Mouse (Mus musculus) embryo, embryonic 10 days (tissue): ENCODE measurements around the gene Tmem44.

ENCODE experiments used
- DNase-seq: peaks from one replicate; pipeline ENCODE4 v3.0.0-alpha.2; 2015; ENCODE audit warnings: low spot score

Tmem44 gene

DNA sequence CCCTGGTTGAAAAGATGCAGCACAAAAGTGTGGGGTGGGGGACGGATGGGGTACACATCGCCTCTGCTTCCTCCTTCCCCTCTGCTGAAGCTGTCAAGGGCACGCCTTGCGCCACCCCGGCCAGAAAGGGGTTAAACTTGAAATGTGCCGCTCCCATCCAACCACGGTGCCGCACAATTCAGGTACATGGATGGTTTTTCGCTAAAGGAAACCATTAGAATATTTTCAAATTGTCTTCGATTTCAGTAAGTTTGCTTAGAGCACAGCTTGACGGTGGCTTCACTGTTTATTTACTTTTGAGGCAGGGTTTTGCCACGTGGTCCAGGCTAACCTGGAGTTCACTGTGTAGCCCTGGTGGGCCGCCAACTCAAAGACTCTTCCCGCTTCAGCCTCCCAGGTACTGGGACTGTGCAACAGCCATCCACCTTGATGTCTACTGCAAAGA, at the start of gene Tmem44:
Gene Tmem44, minus strand, starts transcription at position 95 of the 445 bp plus-strand sequence.
- DNase-seq = peak; percentile 46

DNA sequence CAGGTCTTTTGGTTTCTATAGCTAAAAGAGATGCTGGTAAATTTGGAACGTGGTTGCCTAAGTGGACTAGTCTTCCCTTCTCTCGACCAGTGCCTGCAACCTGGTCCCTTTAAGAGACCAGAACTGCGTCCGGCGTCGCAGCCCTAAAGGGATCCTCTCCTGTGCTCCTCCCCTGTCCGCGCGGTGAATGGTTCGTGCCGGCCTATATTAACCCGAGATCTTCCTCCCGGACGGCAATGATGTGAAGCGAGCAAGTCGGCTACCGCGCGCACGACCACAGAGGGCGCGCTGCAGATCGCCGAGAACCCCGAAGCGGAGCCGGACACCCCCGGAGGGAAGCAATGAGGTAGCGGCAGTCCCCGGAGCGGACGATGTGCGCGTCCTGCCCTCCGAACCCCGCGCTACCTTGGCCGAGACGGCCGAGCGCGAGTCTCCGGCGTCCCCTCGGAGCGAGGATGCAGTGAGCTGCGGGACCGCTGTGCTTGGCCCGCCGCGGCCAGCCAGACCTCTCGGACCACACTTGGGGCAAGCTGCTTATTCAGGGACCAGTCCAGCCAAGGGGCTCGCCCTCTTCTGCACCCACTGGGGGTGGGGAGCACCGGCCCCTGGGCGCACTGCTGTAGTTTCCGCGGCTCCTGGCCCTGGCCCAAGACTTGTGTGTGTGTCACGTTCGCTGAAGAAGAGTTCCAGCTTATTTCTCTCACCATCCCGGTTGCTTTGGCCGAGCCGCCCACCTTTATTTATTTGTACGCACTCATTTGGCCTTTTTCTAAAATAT, 49.0 kb upstream of the Tmem44 start, which contains the start of gene Fam43a:
Gene Fam43a, plus strand, starts transcription at position 233 of the 778 bp plus-strand sequence.
- peak; percentile 95 for DNase-seq

DNA sequence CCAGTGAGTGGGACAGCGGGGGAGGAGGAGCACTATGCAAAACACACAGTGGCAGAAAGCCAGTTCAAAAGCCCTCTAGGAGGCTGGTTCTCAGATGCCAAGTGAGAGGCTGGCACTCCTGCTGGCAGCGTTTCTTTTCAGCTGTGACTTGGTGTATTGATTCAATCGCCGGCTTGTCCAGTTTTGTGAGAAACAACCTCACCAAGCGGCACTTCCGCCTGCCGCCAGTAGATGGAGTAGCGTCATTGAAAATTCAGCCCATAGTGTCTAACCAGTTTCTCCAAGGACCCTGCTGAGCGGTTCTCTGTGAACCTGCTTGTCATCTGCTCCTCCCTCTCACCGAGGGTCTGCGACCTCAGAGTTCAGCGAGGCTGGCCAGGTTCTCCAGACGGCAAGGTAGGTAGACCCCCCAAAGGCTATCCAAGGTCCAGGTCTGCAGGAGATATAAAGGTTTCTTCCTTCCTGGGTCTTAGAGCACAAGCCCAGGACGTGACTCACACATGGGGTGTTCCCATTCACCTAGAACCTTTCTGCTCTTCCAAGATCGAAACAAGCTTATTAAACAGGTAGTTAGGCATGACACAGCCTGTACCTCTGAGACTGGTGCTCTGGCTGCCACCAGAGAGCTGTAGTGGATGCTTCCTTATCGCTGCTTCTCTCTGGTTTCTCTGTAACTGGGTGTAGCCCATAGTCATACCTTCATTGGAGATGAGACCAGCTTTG, 46.5 kb upstream of the Tmem44 start:
- peak; percentile 94 for DNase-seq

DNA sequence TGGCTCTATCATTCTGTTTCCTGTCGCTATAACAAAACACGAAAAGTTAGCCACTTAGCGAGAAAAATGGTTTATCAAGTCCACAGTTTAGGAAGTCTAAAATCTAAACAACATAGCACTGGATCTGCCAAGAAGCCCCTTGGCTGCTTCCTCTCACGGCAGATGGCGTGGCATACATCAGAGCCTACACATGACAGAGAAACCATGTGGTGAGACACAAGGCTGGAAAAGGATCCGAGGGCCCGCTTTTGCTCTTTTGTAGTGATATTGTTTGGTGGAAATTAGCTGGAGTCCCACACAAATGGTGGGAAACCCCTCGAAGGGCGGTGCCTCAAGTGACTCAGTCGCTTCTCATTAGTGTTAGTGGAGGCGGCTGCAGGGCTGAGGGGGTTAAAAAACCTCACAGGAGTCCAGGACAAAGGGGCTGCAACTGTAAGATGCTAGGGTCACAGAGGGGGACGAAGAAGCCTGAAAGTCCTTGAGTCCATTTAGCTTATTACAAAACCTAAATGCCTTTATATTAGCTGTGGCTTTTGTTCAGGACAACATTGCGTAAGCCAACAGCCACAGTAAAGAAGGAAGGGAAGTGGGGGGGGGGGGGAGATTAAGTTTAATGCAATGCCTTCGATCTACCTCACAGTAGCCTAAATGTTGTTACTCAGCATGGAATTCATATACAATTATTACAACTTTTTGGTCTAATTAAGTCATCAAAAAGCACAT, 45.4 kb upstream of the Tmem44 start:
- DNase-seq = no peak

DNA sequence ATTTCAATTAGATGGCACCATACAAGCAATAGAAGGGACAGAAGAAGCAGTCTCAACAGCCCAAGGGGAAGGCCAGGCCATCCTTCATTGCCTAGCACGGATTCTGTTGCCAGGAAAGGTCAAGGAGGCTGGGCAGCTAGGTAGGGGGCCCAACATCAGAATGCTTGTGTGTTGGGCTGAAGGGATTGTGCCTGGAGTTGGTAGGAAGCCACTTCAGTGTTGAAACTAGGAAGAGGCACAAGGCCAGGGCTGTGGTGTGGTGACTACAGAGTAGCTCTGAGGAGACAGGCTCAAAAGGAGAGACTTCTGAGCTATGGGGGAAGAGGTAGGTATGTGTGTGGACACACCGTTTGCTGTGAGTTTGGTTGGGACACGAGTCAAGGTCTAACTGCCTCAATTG, 44.7 kb upstream of the Tmem44 start:
- DNase-seq = no peak

DNA sequence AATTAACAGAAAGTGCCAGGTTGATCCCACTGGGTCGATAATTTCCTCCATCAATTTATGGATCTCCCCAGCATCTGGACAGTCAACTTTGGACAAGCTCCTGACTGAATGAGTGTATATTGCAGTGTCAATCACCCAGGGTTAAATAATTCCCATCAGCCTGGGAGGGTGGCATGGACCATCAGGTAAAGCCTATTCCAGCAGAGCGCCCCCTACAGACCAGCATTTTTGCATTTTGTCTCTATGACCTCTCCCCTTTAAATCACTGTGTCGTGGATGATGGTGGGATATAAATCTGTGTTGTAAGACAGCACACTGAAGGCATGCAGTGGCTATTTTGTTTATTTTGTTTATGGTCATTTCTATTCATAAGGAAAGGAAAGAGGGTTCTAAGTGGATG, 41.3 kb upstream of the Tmem44 start:
- no peak for DNase-seq

DNA sequence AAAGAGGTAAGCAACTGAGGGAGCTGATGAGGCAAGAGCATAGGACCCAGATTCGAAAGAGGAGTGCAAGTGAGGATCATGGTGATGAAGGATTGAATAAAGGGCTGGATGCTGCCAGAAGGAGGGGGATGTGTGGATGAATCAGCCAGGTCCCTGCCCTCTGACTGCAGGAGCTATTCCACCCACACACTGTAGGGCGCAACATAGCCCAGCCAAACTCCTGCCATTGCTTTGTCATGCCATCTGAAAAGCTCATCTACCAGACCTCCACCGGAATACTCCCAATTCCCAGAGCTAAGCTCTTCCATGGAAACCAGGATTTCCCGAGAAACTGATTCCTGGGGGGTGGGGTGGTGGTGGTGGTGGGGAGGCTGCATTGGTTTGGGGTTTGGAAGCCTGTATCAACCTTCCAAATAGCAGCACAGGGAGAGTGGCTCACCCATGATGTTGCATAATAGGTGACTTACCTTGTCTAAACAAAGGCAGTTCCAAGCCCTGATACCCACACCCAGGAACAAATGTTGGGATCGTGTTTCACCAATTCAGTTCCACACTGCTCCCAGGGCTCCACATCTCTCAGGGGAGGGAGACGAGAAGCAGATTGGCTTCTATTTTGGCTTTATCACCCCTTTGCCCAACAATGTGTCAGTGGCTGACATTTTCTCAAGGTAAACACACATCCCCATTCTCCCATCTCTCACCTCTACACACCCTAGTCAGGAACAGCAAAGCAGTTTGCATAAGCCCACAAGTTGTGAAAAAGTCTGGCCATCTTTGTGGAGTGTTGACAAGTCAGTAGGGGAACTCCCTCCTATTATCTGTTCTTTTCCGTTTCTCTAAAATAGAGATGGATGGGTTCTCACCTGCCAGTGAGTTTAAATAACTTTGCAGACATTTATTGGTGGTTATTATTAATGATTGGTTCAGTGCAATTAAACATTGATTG, 39.9 kb upstream of the Tmem44 start:
- no peak for DNase-seq

DNA sequence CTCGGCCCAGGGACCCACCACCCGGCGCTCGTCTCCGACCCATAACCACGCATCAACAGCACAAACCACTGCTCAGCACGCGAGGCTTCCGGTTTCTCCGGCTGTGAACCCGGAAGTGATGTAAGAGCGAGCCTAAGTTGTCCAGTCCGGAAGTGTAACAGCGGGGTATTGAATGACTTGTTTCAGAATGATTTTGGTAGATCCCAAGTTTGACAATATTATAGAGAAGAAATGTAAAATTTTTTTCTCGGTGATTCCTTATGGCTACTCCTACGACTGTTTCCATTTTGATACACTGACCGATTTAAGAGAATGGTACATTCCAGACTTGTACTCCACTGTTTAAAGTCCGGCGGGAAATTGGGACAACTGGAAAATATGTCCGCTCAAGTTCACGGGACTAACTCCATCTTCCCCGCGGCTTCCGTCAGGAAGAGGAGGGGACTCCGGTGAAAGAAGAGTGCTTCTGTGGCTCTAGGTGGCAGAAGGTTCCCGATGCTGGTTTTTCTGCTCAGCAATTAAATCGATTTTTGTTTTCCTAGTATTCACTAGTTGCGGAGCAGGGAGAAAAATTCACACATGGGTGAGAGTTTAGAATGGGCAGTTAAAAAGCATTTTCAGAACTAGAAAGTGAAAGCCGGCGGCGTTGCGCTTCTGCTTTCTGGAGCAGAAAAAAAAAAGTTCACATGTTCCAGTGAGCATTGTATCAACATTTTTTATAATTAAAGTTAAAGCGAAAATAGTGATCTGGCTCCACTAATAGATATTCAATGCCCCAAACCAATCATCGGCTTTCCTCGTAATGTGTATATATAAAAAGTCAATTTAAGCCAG, 37.1 kb upstream of the Tmem44 start, which contains the start of gene Lsg1:
Gene Lsg1, minus strand, starts transcription at position 99 of the 834 bp plus-strand sequence.
- peak; percentile 95 for DNase-seq

DNA sequence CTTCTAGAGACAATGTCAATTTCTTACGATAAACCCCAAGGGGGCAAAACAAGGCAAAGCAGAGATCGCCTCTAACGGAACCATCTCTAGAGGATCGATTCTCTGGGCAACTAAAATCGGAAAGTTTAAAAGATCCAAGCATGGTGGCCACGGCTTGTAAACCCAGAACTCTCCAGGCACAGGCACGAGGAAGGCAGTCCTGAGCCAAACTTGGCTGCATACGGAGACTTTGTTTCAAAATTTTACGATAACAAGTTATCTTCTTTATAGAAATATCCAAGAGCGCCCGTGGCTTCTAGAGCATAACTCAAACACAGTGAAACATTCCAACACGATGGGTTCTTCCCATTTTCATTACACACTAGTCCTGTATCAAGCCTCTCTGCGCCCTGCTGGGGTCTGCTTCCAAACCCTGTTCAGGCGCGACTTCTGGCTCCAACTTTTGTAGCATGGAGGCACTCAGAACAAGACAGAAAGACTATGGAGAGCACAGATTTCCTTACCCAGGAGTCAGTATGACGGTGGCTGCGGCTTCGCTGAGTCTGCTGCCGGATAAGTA, 36.4 kb upstream of the Tmem44 start:
- no peak for DNase-seq

DNA sequence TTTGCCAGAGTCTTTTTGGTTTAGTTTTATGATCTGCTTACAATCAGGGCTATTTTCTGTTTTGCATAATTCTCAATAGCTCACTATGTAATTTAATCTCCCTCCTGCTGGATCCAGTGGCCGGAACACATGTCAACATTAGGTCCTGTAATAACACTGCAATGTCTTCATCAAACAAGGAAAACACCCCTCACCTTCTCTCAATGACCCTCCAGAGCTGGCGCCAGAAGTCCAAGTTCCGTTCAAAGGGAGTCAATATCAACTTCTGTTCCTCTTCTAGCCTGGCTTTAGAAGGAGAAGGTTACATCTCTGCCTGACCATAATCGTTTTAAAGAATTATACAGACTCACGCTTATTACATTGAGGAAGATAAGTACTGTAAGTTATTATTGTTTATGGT, 30.1 kb upstream of the Tmem44 start:
- DNase-seq = no peak

DNA sequence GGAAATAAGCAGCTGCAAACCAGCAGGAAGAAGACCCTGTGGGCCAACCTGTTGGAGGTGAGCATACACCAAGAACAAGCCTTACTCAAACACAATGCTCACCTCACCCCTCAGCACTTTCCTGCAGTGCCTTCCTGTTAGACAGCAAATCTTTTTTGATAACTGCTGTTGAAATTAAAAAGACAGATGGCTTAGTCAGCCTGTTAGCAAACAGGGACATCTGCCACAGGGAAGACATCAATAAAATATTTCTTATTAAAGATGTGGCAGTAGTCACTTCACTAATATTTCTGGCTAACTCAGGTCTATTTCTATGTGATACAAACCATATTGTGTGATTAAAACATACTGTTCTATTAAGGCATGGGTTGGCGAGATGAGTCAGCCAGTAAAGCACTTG, 25.8 kb upstream of the Tmem44 start:
- DNase-seq = no peak

DNA sequence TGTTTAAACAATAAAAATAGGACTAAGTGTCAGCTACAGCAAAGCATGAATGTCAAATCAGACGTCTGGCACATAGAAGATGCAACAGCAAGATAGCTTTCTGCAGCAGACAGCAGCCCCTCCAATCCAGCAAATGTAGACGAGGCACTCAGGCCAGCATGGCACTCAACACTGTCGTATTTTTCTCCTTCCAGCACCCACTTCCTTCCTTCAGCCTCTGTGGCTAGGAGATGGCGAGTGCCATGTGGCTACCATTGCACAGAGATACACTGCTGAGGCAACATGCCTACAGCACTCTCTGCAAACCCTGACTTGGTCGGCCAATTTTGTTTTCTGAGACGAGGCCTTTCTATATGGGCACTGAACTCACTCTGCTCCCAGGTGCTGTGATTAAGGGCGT, 25.2 kb upstream of the Tmem44 start:
- no peak for DNase-seq

DNA sequence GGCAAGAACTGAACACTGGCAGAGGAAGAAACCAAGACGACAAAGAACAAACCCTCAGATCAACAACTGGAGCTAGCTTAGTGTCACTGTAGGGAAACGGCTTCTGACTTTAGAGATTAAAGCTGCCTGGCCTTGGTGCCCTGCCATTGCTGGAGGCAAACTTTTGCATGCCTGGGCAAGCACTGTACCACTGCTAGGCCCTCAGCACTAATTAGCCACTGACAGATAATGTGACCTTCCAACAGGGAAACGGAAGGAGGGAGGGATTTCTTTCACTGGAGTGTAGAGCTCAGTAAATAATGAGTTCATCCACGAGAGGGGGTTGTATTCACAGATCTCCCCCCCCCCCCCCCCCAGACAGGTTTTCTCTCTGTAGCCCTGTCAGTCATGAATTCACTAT, 21.6 kb upstream of the Tmem44 start:
- no peak for DNase-seq

DNA sequence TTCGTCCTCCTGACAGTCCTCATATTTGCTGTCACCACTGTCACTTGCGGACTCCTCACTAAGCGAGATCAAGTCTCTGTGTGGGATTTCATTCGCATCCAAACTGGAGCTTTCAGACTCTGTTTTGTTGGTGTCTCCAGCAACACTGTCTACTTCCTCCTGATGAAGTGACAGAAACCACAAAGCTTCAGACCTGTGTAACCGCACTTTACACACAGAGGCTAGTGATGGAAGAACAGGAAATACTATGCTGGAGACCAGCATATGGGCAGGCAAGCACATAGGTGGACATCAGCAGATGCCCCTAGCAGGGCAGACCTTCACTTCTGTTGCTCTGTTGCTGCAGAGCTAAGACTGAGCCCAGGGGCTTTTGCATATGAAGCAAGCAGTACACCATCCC, 20.7 kb upstream of the Tmem44 start:
- no peak for DNase-seq

DNA sequence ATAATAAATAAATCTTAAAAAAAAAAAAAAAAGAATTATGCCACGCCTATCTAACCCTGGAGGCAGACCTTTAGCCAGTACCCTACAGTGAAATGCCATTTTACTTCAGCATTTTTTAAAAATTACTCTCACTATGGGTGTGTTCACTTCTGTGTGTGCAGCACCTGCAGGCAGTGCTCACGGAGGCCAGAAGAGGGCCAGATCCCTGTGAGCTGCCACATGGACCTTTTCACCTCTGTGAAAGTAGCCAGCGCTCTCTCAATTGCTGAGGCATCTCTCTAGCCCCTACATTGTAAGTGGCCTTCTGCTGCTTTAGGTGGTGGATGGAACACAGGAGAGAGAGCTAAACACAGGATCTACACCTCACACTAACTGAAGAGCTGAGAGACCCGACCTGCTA, 19.5 kb upstream of the Tmem44 start:
- DNase-seq = no peak

DNA sequence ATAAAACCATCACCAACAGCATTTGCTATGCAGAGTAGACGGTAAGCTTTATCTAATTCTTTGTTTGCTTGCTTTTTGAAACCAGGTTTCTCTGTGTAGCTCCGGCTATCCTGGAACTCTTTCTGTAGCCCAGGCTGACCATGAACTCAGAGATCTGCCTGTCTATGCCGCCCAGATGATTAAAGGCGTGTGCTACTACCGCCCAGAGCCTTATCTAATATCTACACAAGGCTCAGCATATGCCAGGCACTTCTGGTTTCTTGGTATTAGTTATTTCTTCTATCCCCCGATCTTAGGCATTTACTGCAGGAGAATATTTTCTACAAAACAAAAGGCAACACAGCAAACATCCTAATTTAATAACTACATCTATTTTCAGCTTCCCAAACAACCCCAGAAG, 15.0 kb upstream of the Tmem44 start:
- DNase-seq = no peak

DNA sequence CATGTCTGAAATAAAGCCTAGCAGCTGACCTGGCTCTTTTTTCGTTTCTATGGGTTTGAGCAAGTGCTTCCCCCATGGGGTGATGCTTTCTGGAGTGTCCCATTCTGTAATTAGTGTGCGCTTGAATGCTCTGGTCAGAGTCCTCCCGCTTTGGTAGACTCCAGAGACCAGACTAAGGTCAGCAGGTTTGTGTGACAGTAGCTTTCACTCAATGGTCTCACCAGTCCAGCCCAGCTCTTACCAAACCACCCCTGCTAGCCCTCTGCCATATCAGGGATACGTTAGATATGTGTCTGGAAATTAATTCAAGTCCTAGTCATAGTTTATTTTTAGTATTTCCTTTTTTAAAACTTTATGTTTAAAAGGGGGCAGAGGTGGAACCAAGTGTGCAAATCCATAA, 10.0 kb upstream of the Tmem44 start:
- DNase-seq = no peak

DNA sequence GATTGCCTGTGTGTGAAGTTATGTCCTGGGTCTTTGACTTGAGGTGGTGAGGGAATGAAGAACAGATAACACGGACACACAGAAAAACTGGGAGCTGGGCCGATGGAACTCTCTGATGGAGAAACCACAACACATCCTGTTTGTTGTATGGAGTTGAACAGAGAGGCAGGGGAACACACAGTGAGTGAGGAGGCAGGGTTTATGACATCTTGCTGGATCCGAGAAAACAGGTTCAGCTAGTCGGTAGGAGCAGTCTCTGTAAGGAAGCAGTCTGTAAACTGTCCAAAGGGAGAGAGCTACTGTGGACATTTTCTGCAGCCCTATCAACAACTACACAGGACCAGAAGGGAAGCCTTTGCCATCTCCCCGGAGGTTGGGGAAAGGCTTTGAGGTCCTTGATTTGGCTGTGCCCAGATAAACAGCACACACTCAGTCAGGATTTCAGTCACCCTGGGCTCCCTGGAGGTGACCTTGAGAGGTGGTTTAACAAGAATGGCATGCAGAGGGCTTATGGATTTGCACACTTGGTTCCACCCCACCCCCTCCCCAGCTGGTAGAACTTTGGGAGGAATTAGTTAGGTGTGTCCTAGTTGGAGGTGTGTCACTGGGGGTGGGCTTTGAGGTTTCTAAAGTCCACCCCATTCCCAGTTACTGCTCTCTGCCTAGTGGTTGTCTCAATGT, 8.8 kb upstream of the Tmem44 start:
- DNase-seq = no peak

DNA sequence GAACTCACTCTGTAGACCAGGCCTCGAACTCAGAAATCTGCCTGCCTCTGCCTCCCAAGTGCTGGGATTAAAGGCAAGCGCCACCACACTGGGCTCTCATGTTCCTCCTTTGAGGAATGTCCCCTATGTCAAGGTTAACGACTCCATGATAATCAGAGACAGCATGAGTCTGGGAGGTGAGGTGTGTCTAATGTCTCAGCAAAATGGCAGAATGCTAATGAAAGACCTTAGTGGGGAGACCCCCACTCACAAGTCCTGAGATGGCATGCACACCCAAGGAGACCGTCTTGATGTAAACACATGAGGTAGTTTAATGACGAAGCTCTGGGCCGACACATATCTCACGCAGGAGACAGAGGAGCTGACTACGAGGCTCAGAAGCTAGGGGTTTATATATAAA, 3.5 kb upstream of the Tmem44 start:
- no peak for DNase-seq
